Mouse (Mus musculus) CH12.LX (cell line): ENCODE measurements around the gene Rtn2. TPM values are rescaled to one million over a fixed set of nuclear protein-coding genes. Genes with fewer than 3 reads are reported as not detected.

Source experiments
- DNase-seq: peaks from one replicate; pipeline ENCODE4 v3.0.0-alpha.2; 2013; ENCODE audit errors: extremely low read depth
- H3K27ac ChIP-seq: 2 replicates; pipeline ENCODE4 v1.5.1; 2012; ENCODE audit warnings: low read depth, mild to moderate bottlenecking, control low read depth, moderate library complexity; ENCODE audit not compliant: insufficient read depth
- H3K27me3 ChIP-seq: replicated peaks from 2 replicates; pipeline ENCODE3; 2012; ENCODE audit warnings: inconsistent platforms
- H3K36me3 ChIP-seq, 2 experiments: replicated peaks in 1 of 2; 2 replicates each; pipeline versions ENCODE3 to v1.6.1; 2012; ENCODE audit warnings: inconsistent platforms in 1 of 2, low read length in 1 of 2, mild to moderate bottlenecking in 1 of 2, mixed read lengths in 1 of 2, moderate library complexity in 1 of 2; ENCODE audit not compliant: control insufficient read depth in 1 of 2, insufficient read depth in 1 of 2
- H3K4me1 ChIP-seq, 2 experiments: 2 replicates each; pipeline ENCODE4 v1.6.1; 2012; ENCODE audit warnings: inconsistent platforms in 1 of 2, moderate library complexity in 1 of 2; ENCODE audit not compliant: insufficient read depth in 2 of 2, control insufficient read depth in 1 of 2
- H3K4me2 ChIP-seq: 2 replicates; pipeline ENCODE4 v1.6.1; 2012; ENCODE audit warnings: low read depth, mild to moderate bottlenecking, control low read depth; ENCODE audit not compliant: poor library complexity, insufficient read depth, severe bottlenecking
- H3K4me3 ChIP-seq, 3 experiments: fragments of 150-350 bp in 1 of 3; sonication (generic) in 1 of 3; replicated peaks in 1 of 3; 2 replicates each; pipeline versions ENCODE3 to v1.5.1; 2011 to 2012; ENCODE audit warnings: low read depth in 2 of 3, low read length in 2 of 3, mild to moderate bottlenecking in 2 of 3, moderate library complexity in 2 of 3, control low read depth in 1 of 3, improper control_type of control experiment in 1 of 3, inconsistent platforms in 1 of 3, mixed read lengths in 1 of 3; ENCODE audit not compliant: poor library complexity in 1 of 3
- H3K79me2 ChIP-seq: replicated peaks from 2 replicates; pipeline ENCODE4 v1.6.1; 2012; ENCODE audit warnings: mild to moderate bottlenecking, moderate library complexity; ENCODE audit not compliant: control insufficient read depth, poor library complexity, insufficient read depth, severe bottlenecking; ENCODE audit errors: extremely low read depth
- H3K9ac ChIP-seq: 2 replicates; pipeline ENCODE4 v1.6.1; 2012; ENCODE audit warnings: low read depth, mild to moderate bottlenecking, control low read depth, moderate library complexity; ENCODE audit not compliant: insufficient read depth
- H3K9me3 ChIP-seq: replicated peaks from 2 replicates; pipeline ENCODE3; 2012; ENCODE audit warnings: low read length, inconsistent platforms, mixed read lengths
- CTCF ChIP-seq, 2 experiments: IDR thresholded peaks in 1 of 2; conservative IDR thresholded peaks in 1 of 2; 2 replicates each; pipeline ENCODE4 v1.5.1; 2011 to 2012; ENCODE audit warnings: low read depth in 2 of 2, low read length in 2 of 2, improper control_type of control experiment in 1 of 2, inconsistent platforms in 1 of 2, mild to moderate bottlenecking in 1 of 2, moderate library complexity in 1 of 2
- ELF1 ChIP-seq: IDR thresholded peaks from 2 replicates; pipeline ENCODE4 v1.6.1; 2014; ENCODE audit warnings: low read depth, mild to moderate bottlenecking, inconsistent platforms, low read length, improper control_type of control experiment
- ETS1 ChIP-seq: conservative IDR thresholded peaks from 2 replicates; pipeline ENCODE4 v1.6.1; 2012; ENCODE audit warnings: low read depth, mild to moderate bottlenecking, inconsistent platforms, low read length, improper control_type of control experiment, moderate library complexity
- HCFC1 ChIP-seq: IDR thresholded peaks from 2 replicates; pipeline ENCODE4 v1.6.1; 2012; ENCODE audit warnings: low read depth, mild to moderate bottlenecking, inconsistent platforms, low read length, improper control_type of control experiment
- JUND ChIP-seq: conservative IDR thresholded peaks from 2 replicates; pipeline ENCODE4 v1.6.1; 2011; ENCODE audit warnings: low read depth, low read length, improper control_type of control experiment
- KAT2A ChIP-seq: IDR thresholded peaks from 2 replicates; pipeline ENCODE4 v1.6.1; 2012; ENCODE audit warnings: low read length, improper control_type of control experiment, inconsistent platforms; ENCODE audit not compliant: insufficient replicate concordance
- MAX ChIP-seq: IDR thresholded peaks from 2 replicates; pipeline ENCODE4 v1.6.1; 2011; ENCODE audit warnings: low read length, improper control_type of control experiment
- MEF2A ChIP-seq: IDR thresholded peaks from 2 replicates; pipeline ENCODE4 v1.6.1; 2014; ENCODE audit warnings: low read depth, mild to moderate bottlenecking, inconsistent platforms, low read length, improper control_type of control experiment, borderline replicate concordance
- MXI1 ChIP-seq: IDR thresholded peaks from 2 replicates; pipeline ENCODE4 v1.6.1; 2011; ENCODE audit warnings: mild to moderate bottlenecking, low read depth, low read length, improper control_type of control experiment
- PAX5 ChIP-seq: IDR thresholded peaks from 2 replicates; pipeline ENCODE4 v1.6.1; 2012; ENCODE audit warnings: low read length, inconsistent platforms, mixed read lengths
- POLR2A ChIP-seq: IDR thresholded peaks from 2 replicates; pipeline ENCODE4 v1.6.1; 2011; ENCODE audit warnings: low read depth, mild to moderate bottlenecking, improper control_type of control experiment, low read length
- POLR2AphosphoS2 ChIP-seq: IDR thresholded peaks from 2 replicates; pipeline ENCODE4 v1.6.1; 2011; ENCODE audit warnings: low read depth, low read length, improper control_type of control experiment
- RCOR1 ChIP-seq: conservative IDR thresholded peaks from 2 replicates; pipeline ENCODE4 v1.6.1; 2012; ENCODE audit warnings: low read depth, mild to moderate bottlenecking, inconsistent platforms, low read length, improper control_type of control experiment
- SMC3 ChIP-seq: IDR thresholded peaks from 2 replicates; pipeline ENCODE4 v1.6.1; 2011; ENCODE audit warnings: low read depth, low read length, improper control_type of control experiment
- TBP ChIP-seq: conservative IDR thresholded peaks from 2 replicates; pipeline ENCODE4 v1.6.1; 2011; ENCODE audit warnings: low read depth, low read length, improper control_type of control experiment
- UBTF ChIP-seq: IDR thresholded peaks from 2 replicates; pipeline ENCODE4 v1.6.1; 2012; ENCODE audit warnings: low read depth, mild to moderate bottlenecking, inconsistent platforms, low read length, improper control_type of control experiment, moderate library complexity
- USF1 ChIP-seq: IDR thresholded peaks from 2 replicates; pipeline ENCODE4 v1.6.1; 2014; ENCODE audit warnings: low read depth, mild to moderate bottlenecking, inconsistent platforms, low read length, improper control_type of control experiment
- ZKSCAN1 ChIP-seq: IDR thresholded peaks from 2 replicates; pipeline ENCODE4 v1.6.1; 2012; ENCODE audit warnings: low read depth, inconsistent platforms, low read length, improper control_type of control experiment, borderline replicate concordance
- ZMIZ1 ChIP-seq: IDR thresholded peaks from 2 replicates; pipeline ENCODE4 v1.6.1; 2012; ENCODE audit warnings: low read depth, mild to moderate bottlenecking, inconsistent platforms, low read length, improper control_type of control experiment
- dilution Hi-C: fragments of 300-500 bp; cut with MboI; formaldehyde crosslinking; loops from 2 replicates; pipeline ENCODE4 v1.14.3; 2020; ENCODE audit warnings: low sequenced_read_pairs; ENCODE audit not compliant: extremely low pct_unique_long_range_greater_than_20kb, extremely low pct_ligation_motif_present
- in situ Hi-C: fragments of 300-500 bp; cut with MboI; formaldehyde crosslinking; loops from 3 replicates; pipeline ENCODE4 v1.14.3; 2019; ENCODE audit warnings: low sequenced_read_pairs, low pct_ligation_motif_present, low pct_unique_long_range_greater_than_20kb, mixed read lengths
- polyA plus RNA-seq: library from polyadenylated mRNA; unstranded; fragments of >175 nt; gene quantifications from 2 replicates; pipeline ENCODE4 v1.2.1, GENCODE M21; 2012; ENCODE audit warnings: low read depth; ENCODE audit not compliant: insufficient read length
- total RNA-seq, 2 experiments: library from RNA; depleted of rRNA; stranded (reverse); fragments of 300-350 nt in 1 of 2; fragments of >200 nt in 1 of 2; gene quantifications; 2 replicates each; pipeline ENCODE4 v1.2.3; 2012 to 2014

The Rtn2 gene
- total and polyA plus RNA-seq, 3 experiments, result 0.56 to 0.76 (median 0.72) TPM

DNA sequence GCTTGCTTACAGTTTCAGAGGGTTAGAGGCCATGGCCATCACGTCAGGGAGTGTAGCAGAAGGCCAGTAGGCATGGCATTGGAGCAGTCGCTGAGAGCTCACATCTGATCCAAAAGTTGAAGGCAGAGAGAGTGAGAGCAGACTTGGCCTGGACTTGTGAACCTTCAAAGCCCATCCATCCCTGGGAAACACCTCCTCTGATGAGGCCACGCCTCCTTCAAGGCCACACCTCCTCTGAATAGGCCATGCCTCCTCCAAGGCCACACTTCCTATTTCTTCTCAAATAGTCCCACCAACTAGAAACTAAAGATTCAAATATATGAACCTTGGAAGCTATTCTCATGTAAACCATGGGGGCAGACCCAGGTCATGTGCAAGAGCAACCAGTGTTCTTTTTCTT lies 53.2 kb downstream of the Rtn2 start:
- Histone ChIP-seq H3K9ac (no peak overlapping the region), H3K4me2 (no peak overlapping the region), H3K79me2 (no peaks in the 10 kb centered on the region), H3K4me3 (no peak overlapping the region), H3K27ac (no peak overlapping the region), H3K4me1 (peaks cover 17 to 36% of the 10 kb centered on the region in 2 experiments), H3K36me3 (peaks cover 0 to 3% of the 10 kb centered on the region in 2 experiments), H3K27me3 (peaks cover 14% of the 10 kb centered on the region), H3K9me3 (no peaks in the 10 kb centered on the region)
- dilution Hi-C loops, result no loop called here
- peak; percentile 60 for TF ChIP-seq ELF1
- no peak for TF ChIP-seq ETS1
- peak; percentile 81 for DNase-seq
- in situ Hi-C loops, result no loop called here

DNA sequence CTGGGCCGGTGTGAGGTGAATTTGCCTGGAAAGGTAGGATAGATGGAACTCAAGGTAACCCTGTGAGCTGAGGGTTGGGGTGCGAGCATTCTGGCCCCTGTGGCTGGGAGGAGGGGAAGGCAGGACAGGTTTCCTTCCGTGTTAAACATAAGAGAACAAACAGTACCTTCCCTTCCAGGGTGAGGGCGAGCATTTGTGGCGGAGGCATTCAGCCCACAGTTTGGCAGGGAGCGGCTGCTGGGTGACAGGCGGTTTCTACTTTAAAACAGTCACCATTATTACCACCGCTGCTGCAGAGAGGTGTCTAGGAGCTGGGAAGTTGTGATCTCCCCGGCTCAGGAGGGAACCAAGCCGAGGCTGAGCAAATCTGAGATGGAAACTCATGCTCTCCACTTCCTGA lies 54.7 kb downstream of the Rtn2 start:
- TF ChIP-seq UBTF, result no peak
- TF ChIP-seq JUND, result no peak
- TF ChIP-seq ZMIZ1, result no peak
- TF ChIP-seq RCOR1, result no peak
- TF ChIP-seq POLR2AphosphoS2, result no peak
- no peak for TF ChIP-seq MEF2A
- TF ChIP-seq SMC3, result no peak
- TF ChIP-seq USF1, result no peak
- no peak for TF ChIP-seq ETS1
- TF ChIP-seq PAX5, result no peak
- no peak for TF ChIP-seq POLR2A
- TF ChIP-seq MXI1, result no peak
- TF ChIP-seq ZKSCAN1, result no peak
- TF ChIP-seq KAT2A, result no peak
- no peak for TF ChIP-seq CTCF (conservative IDR thresholded peaks at IDR 0.05 in 1 of 2, IDR thresholded peaks at IDR 0.05 in 1 of 2; ENCODE audit: low read depth in 2 of 2, low read length in 2 of 2)
- no peak for TF ChIP-seq TBP
- no peak for TF ChIP-seq MAX
- TF ChIP-seq HCFC1, result no peak
- TF ChIP-seq, all 38 proteins: peak for 0
- H3K27ac ChIP-seq, result no peak overlapping the region
- H3K36me3 ChIP-seq, result peaks cover 0 to 3% of the 10 kb centered on the region in 2 experiments
- dilution Hi-C loops (no loop called here), in situ Hi-C loops (no loop called here)
- no peak for DNase-seq
- H3K4me3 ChIP-seq, result no peak overlapping the region
- H3K79me2 ChIP-seq, result no peaks in the 10 kb centered on the region
- no peaks in the 10 kb centered on the region for H3K9me3 ChIP-seq
- no peak overlapping the region for H3K9ac ChIP-seq
- H3K27me3 ChIP-seq, result peaks cover 22% of the 10 kb centered on the region
- H3K4me2 ChIP-seq, result no peak overlapping the region
- peaks cover 17 to 32% of the 10 kb centered on the region in 2 experiments for H3K4me1 ChIP-seq
